Mouse (Mus musculus) B cell, adult (primary cell): ENCODE data around the gene Capn5. TPM values are rescaled to one million over a fixed set of nuclear protein-coding genes. Genes with fewer than 3 reads are reported as not detected.

Experiments used
- total RNA-seq: library from RNA; stranded (reverse); gene quantifications from 4 replicates; pipeline ENCODE4 v1.2.4, GENCODE M21; 2023; ENCODE audit not compliant: inconsistent age

Capn5 gene
- total RNA-seq: 7.4 to 10.0 TPM (median 8.5 TPM) in 4 replicates

GRCm38 (mm10) chr7:98177929-98178559 lies at the start of gene Capn5:
Gene Capn5, minus strand, starts transcription at chr7:98178274.

GRCm38 (mm10) chr7:98199381-98199780 lies 21.3 kb upstream of the Capn5 start, which contains the start of gene B3gnt6:
Gene B3gnt6, minus strand, starts transcription at chr7:98199481.

GRCm38 (mm10) chr7:98145402-98145801 lies 32.7 kb downstream of the Capn5 start, which contains the start of gene Omp:
Gene Omp, minus strand, starts transcription at chr7:98145502.

GRCm38 (mm10) chr7:98119179-98119960 lies 58.7 kb downstream of the Capn5 start, which contains the start of gene Myo7a:
Gene Myo7a, minus strand, starts transcription at chr7:98119524.

Other genes with a start within 250 kb of the Capn5 start
- 17.8 to 26.0 TPM (median 22.5 TPM) in 4 replicates for gene Myo7a, start 58.8 kb downstream of the Capn5 start, total RNA-seq
- 0.39 to 0.87 TPM (median 0.53 TPM) in 4 replicates for gene Omp, start 32.8 kb downstream of the Capn5 start, total RNA-seq
- 0.21 TPM in 1 of 4 replicates, not detected in the others for gene B3gnt6, start 21.2 kb upstream of the Capn5 start, total RNA-seq
- 4.9 to 7.8 TPM (median 5.7 TPM) in 4 replicates for gene Acer3, start 142.9 kb upstream of the Capn5 start, total RNA-seq
- 0.22 TPM in 2 of 4 replicates, not detected in the others for gene Tsku, start 183.1 kb upstream of the Capn5 start, total RNA-seq